30 mouse cellular contexts compared by ENCODE assay signal in genomic region chr2:162888677-162889076, GRCm38 (mm10). TPM values are rescaled to one million over a fixed set of nuclear protein-coding genes. Genes with fewer than 3 reads are reported as not detected.
DNase-seq lines count a peak whose midpoint lies in the region; ATAC-seq and TF ChIP-seq lines count a peak whose summit lies in the region.
"Had no signal": no experiment of that assay in that cellular context is flagged by ENCODE, and none has a peak within 500 bp of the region (broad histone marks: within the 10 kb centered on the region; RNA-seq: fewer than 3 reads in every experiment).

No protein-coding gene starts in this region.

- H3K4me3 ChIP-seq in heart, embryonic 11.5 days (ENCODE audit: low read depth, low read length): no peak overlapping the region
- H3K4me3 ChIP-seq in cortical plate, adult 2 months (ENCODE audit: insufficient read depth, low read length): no peak overlapping the region
- no peak overlapping the region for H3K4me3 ChIP-seq in hindbrain, embryonic 10.5 days
- no peak overlapping the region for H3K4me3 ChIP-seq in intestine, embryonic 16.5 days (ENCODE audit: low read length)
- H3K4me3 ChIP-seq: embryonic facial prominence, embryonic 13.5 days; erythroblast, embryonic 14.5 days; forebrain, embryonic 13.5 days; heart, embryonic 10.5 days; kidney, embryonic 15.5 days; limb, embryonic 12.5 days; midbrain, embryonic 15.5 days; neural tube, embryonic 12.5 days had no signal

- no peak for TF ChIP-seq CTCF in cortical plate, adult 2 months (IDR thresholded peaks at IDR 0.05; ENCODE audit: extremely low read depth, insufficient read depth, low read length)

- no peak overlapping the region for H3K4me2 ChIP-seq in heart, embryonic 11.5 days
- H3K4me2 ChIP-seq in intestine, embryonic 16.5 days (ENCODE audit: low read depth, low read length): no peak overlapping the region
- H3K4me2 ChIP-seq: embryonic facial prominence, embryonic 13.5 days; forebrain, embryonic 13.5 days; kidney, embryonic 15.5 days; limb, embryonic 12.5 days; liver, embryonic 11.5 days; midbrain, embryonic 15.5 days; neural tube, embryonic 12.5 days had no signal

- no peaks in the 10 kb centered on the region for H3K4me1 ChIP-seq in heart, embryonic 11.5 days (ENCODE audit: control insufficient read depth, insufficient read depth, low read length)
- H3K4me1 ChIP-seq in cortical plate, adult 2 months (ENCODE audit: control insufficient read depth, insufficient read depth, low read length): peaks cover 3% of the 10 kb centered on the region
- H3K4me1 ChIP-seq in hindbrain, embryonic 10.5 days (replicated peaks): peaks cover 10% of the 10 kb centered on the region
- H3K4me1 ChIP-seq in intestine, embryonic 16.5 days (ENCODE audit: control insufficient read depth, insufficient read depth, low read length): no peaks in the 10 kb centered on the region
- H3K4me1 ChIP-seq: forebrain, embryonic 13.5 days; kidney, embryonic 15.5 days; limb, embryonic 12.5 days; midbrain, embryonic 15.5 days; neural tube, embryonic 12.5 days had no signal

- DNase-seq in heart, adult 11 months: peak; percentile 70
- DNase-seq in left cerebral cortex, postnatal 25 days (ENCODE audit: low spot score in 2 of 2): peak; percentile 35 to 93
- peak; percentile 47 for DNase-seq in right cerebral cortex, postnatal 25 days
- DNase-seq in hindbrain, embryonic 10.5 days (ENCODE audit: low spot score): no peak
- no peak for DNase-seq in adrenal gland, postnatal 10 days
- DNase-seq: adrenal gland, postnatal 36 days; cerebellum, adult 11-12 months; embryo, embryonic 11 days; kidney, adult 11 months; layer of hippocampus, postnatal 36 days; liver, postnatal 0 days; thymus, postnatal 4 days had no signal

- H3K9me3 ChIP-seq in heart, embryonic 11.5 days (replicated peaks; ENCODE audit: control insufficient read depth, low read length): no peaks in the 10 kb centered on the region
- H3K9me3 ChIP-seq in hindbrain, embryonic 10.5 days: no peaks in the 10 kb centered on the region
- H3K9me3 ChIP-seq in intestine, embryonic 16.5 days (ENCODE audit: control insufficient read depth, low read length): no peaks in the 10 kb centered on the region
- H3K9me3 ChIP-seq: embryonic facial prominence, embryonic 13.5 days; forebrain, embryonic 13.5 days; heart, embryonic 10.5 days; kidney, embryonic 15.5 days; limb, embryonic 12.5 days; midbrain, embryonic 15.5 days; neural tube, embryonic 12.5 days had no signal

- no peak for ATAC-seq in heart, embryonic 11.5 days (replicated peaks; ENCODE audit: insufficient number of reproducible peaks, low FRiP score, low TSS enrichment)
- ATAC-seq in intestine, embryonic 16.5 days: no peak
- ATAC-seq: forebrain, embryonic 13.5 days; liver, postnatal 0 days; lung, postnatal 0 days; midbrain, embryonic 15.5 days had no signal

- no peak overlapping the region for H3K27ac ChIP-seq in heart, embryonic 11.5 days (ENCODE audit: low read depth, low read length)
- peak overlapping the region; percentile 66; the same call in 1 of the 2 replicates for H3K27ac ChIP-seq in cortical plate, adult 2 months (ENCODE audit: insufficient read depth, low read length)
- H3K27ac ChIP-seq in hindbrain, embryonic 10.5 days: no peak overlapping the region
- no peak overlapping the region for H3K27ac ChIP-seq in intestine, embryonic 16.5 days (ENCODE audit: low read length)
- H3K27ac ChIP-seq: forebrain, embryonic 13.5 days; heart, embryonic 10.5 days; hindbrain, postnatal 0 days; kidney, embryonic 15.5 days; limb, embryonic 12.5 days; macrophage; midbrain, embryonic 15.5 days; neural tube, embryonic 12.5 days had no signal

- H3K27me3 ChIP-seq in heart, embryonic 11.5 days (ENCODE audit: control insufficient read depth, insufficient read depth, low read length): no peaks in the 10 kb centered on the region
- no peaks in the 10 kb centered on the region for H3K27me3 ChIP-seq in hindbrain, embryonic 10.5 days (ENCODE audit: insufficient read depth, poor library complexity, severe bottlenecking)
- H3K27me3 ChIP-seq in intestine, embryonic 16.5 days (replicated peaks; ENCODE audit: control insufficient read depth, insufficient read depth, low read length): no peaks in the 10 kb centered on the region
- H3K27me3 ChIP-seq: embryonic facial prominence, embryonic 13.5 days; forebrain, embryonic 13.5 days; kidney, embryonic 15.5 days; limb, embryonic 12.5 days; midbrain, embryonic 15.5 days; neural tube, embryonic 12.5 days had no signal

- intact Hi-C loops in left cerebral cortex, postnatal 25 days (cut with DNase I): loop anchor here (1.0 to 10.0 kb wide), 4 partner anchors 92 to 1084 kb away; no protein-coding TSS in a partner anchor

- 85% methylated on average over 8 of the region's 8 CpGs for WGBS in heart, embryonic 11.5 days (ENCODE audit: insufficient replicate concordance)
- WGBS in hindbrain, embryonic 10.5 days: 89% methylated on average over 8 of the region's 8 CpGs
- WGBS in intestine, embryonic 16.5 days: 81% methylated on average over 8 of the region's 8 CpGs

- 0 out of 2 replicates have a peak, but pooled peaks have one; percentile 23 for TF ChIP-seq POLR2A in cortical plate, adult 2 months (IDR thresholded peaks at IDR 0.05; ENCODE audit: extremely low read depth, insufficient read depth, low read length)

- H3K36me3 ChIP-seq in heart, embryonic 11.5 days (ENCODE audit: control insufficient read depth, insufficient read depth, low read length): no peaks in the 10 kb centered on the region
- H3K36me3 ChIP-seq in hindbrain, embryonic 10.5 days: no peaks in the 10 kb centered on the region
- H3K36me3 ChIP-seq in intestine, embryonic 16.5 days (ENCODE audit: control insufficient read depth, insufficient read depth, low read length): no peaks in the 10 kb centered on the region
- H3K36me3 ChIP-seq: embryonic facial prominence, embryonic 13.5 days; heart, embryonic 10.5 days; kidney, embryonic 15.5 days; limb, embryonic 12.5 days; midbrain, embryonic 15.5 days; neural tube, embryonic 12.5 days had no signal

- no peak overlapping the region for H3K9ac ChIP-seq in heart, embryonic 11.5 days (ENCODE audit: low read depth, low read length)
- no peak overlapping the region for H3K9ac ChIP-seq in intestine, embryonic 16.5 days (ENCODE audit: low read depth, low read length)
- H3K9ac ChIP-seq: embryonic facial prominence, embryonic 13.5 days; forebrain, embryonic 13.5 days; kidney, embryonic 15.5 days; limb, embryonic 12.5 days; liver, postnatal 0 days; midbrain, embryonic 15.5 days; neural tube, embryonic 12.5 days had no signal

RNA-seq across cellular contexts. Expression of gene Srsf6, which starts 42.7 kb away (rescaled TPM):
- 155 and 164 TPM in 2 replicates for polyA plus RNA-seq in heart, embryonic 11.5 days (2014; fragmentation: Nextera tagmentation; extraction: Ambion mirVana)
- polyA plus RNA-seq in cortical plate, adult 2 months (2012; rRNA removed): 129 and 140 TPM in 2 replicates
- 100 to 1,000 TPM in 1 of 2 experiments, 10 to 100 TPM in 1; 99.0 to 105 TPM for total RNA-seq in left cerebral cortex, postnatal 25 days (2021)
- polyA plus RNA-seq in hindbrain, embryonic 10.5 days (2016; fragmentation: Nextera tagmentation; extraction: Ambion mirVana): 257 and 263 TPM in 2 replicates
- polyA plus RNA-seq in intestine, embryonic 16.5 days (2015; fragmentation: Nextera tagmentation; extraction: Ambion mirVana): 156 and 159 TPM in 2 replicates
- 100 to 1,000 TPM; 149 to 168 TPM for total RNA-seq in adrenal gland, postnatal 10 days (2021)

RNA-seq across cellular contexts. Expression of gene L3mbtl1, which starts 54.6 kb away (rescaled TPM):
- not detected in 2 replicates for polyA plus RNA-seq in heart, embryonic 11.5 days (2014; fragmentation: Nextera tagmentation; extraction: Ambion mirVana)
- 17.5 and 19.4 TPM in 2 replicates for polyA plus RNA-seq in cortical plate, adult 2 months (2012; rRNA removed)
- total RNA-seq in left cerebral cortex, postnatal 25 days (2021): 10 to 100 TPM; 19.1 to 23.6 TPM
- 0.16 and 0.30 TPM in 2 replicates for polyA plus RNA-seq in hindbrain, embryonic 10.5 days (2016; fragmentation: Nextera tagmentation; extraction: Ambion mirVana)
- polyA plus RNA-seq in intestine, embryonic 16.5 days (2015; fragmentation: Nextera tagmentation; extraction: Ambion mirVana): 0.09 TPM in 2 replicates
- under 1 TPM; 0.33 to 0.63 TPM for total RNA-seq in adrenal gland, postnatal 10 days (2021)
- total RNA-seq: adrenal gland, postnatal 36 days; gastrocnemius, adult 18-20 months; hematopoietic stem cell, adult 5-6 weeks had no signal
- polyA plus RNA-seq: erythroblast, embryonic 14.5 days; heart, postnatal 0 days; lung, postnatal 0 days; macrophage had no signal

Comparison
In these comparisons a context has a peak if more than half of its experiments do, and no peak if none do; other contexts are left out.
1. DNase-seq: peak in heart, adult 11 months (single experiment), left cerebral cortex, postnatal 25 days (2 of 2) and right cerebral cortex, postnatal 25 days (single experiment); none in hindbrain, embryonic 10.5 days (single experiment) and adrenal gland, postnatal 10 days (single experiment).
2. RNA of gene L3mbtl1, which starts 54.6 kb away (polyA plus RNA-seq): 17.5 to 19.4 TPM in cortical plate, adult 2 months; 0.16 to 0.30 TPM in hindbrain, embryonic 10.5 days, 0.09 TPM in intestine, embryonic 16.5 days and not detected in heart, embryonic 11.5 days; every median in the first group is over 10 times any median in the second.